Mouse (Mus musculus) kidney, embryonic 16.5 days (tissue): ENCODE data around the gene Adad2. TPM values are rescaled to one million over a fixed set of nuclear protein-coding genes. Genes with fewer than 3 reads are reported as not detected.
A peak's percentile ranks its signal among the peaks of the same experiment; 100 is the strongest.

ENCODE experiments used
- ATAC-seq: fragments of 200-750 bp; cut with Nextera tagmentation; 2 replicates; pipeline ENCODE4 v1.8.0; 2017; ENCODE audit warnings: moderate TSS enrichment; ENCODE audit not compliant: low FRiP score, low TSS enrichment
- H3K27ac ChIP-seq: fragments of 300-500 bp; sonication (generic); 2 replicates; pipeline ENCODE4 v1.5.1; 2014; ENCODE audit warnings: low read length
- H3K27me3 ChIP-seq: fragments of 300-500 bp; sonication (generic); 2 replicates; pipeline ENCODE4 v1.6.1; 2014; ENCODE audit warnings: low read length, control low read depth, mixed read lengths; ENCODE audit not compliant: insufficient read depth
- H3K36me3 ChIP-seq: fragments of 300-500 bp; sonication (generic); 2 replicates; pipeline ENCODE4 v1.6.1; 2014; ENCODE audit warnings: low read length, control low read depth, mixed read lengths; ENCODE audit not compliant: insufficient read depth
- H3K4me1 ChIP-seq: fragments of 300-500 bp; sonication (generic); 2 replicates; pipeline ENCODE4 v1.6.1; 2014; ENCODE audit warnings: low read length, control low read depth, mixed read lengths; ENCODE audit not compliant: insufficient read depth
- H3K4me2 ChIP-seq: fragments of 300-500 bp; sonication (generic); replicated peaks from 2 replicates; pipeline ENCODE4 v1.6.1; 2014; ENCODE audit warnings: low read depth, low read length
- H3K4me3 ChIP-seq: fragments of 300-500 bp; sonication (generic); 2 replicates; pipeline ENCODE4 v1.5.1; 2014; ENCODE audit warnings: mild to moderate bottlenecking, low read length
- H3K9ac ChIP-seq: fragments of 300-500 bp; sonication (generic); replicated peaks from 2 replicates; pipeline ENCODE4 v1.6.1; 2014; ENCODE audit warnings: low read length
- H3K9me3 ChIP-seq: fragments of 300-500 bp; sonication (generic); 2 replicates; pipeline ENCODE4 v1.6.1; 2016; ENCODE audit warnings: low read length, control low read depth
- WGBS: fragments of 180-500 bp; shearing (Covaris S2); extraction: QIAGEN DNeasy Blood & Tissue Kit; methylation state at CpG from one replicate; pipeline ENCODE4 v1.1.7; 2014; 5-methylcytosine and 5-hydroxymethylcytosine counted together
- polyA plus RNA-seq: library from polyadenylated mRNA; unstranded; fragments of >200 nt; fragmentation: Nextera tagmentation; extraction: Ambion mirVana; gene quantifications from 2 replicates; pipeline ENCODE4 v1.2.1, GENCODE M21; 2015

The Adad2 gene
- polyA plus RNA-seq, 1 experiment from 2014 or later = 0.12 TPM

- no peak for ATAC-seq
- Histone ChIP-seq H3K27ac (no peak overlapping the region), H3K9ac (no peak overlapping the region), H3K4me2 (no peak overlapping the region), H3K4me1 (no peaks in the 10 kb centered on the region; the same call in 1 of the 2 replicates), H3K9me3 (no peaks in the 10 kb centered on the region), H3K4me3 (no peak overlapping the region), H3K36me3 (no peaks in the 10 kb centered on the region), H3K27me3 (no peaks in the 10 kb centered on the region)
- WGBS = 88% methylated on average over 8 of the region's 8 CpGs
Measured at GRCm38 (mm10) chr8:119623061-119623460, 10.5 kb downstream of the Adad2 start.

DNA sequence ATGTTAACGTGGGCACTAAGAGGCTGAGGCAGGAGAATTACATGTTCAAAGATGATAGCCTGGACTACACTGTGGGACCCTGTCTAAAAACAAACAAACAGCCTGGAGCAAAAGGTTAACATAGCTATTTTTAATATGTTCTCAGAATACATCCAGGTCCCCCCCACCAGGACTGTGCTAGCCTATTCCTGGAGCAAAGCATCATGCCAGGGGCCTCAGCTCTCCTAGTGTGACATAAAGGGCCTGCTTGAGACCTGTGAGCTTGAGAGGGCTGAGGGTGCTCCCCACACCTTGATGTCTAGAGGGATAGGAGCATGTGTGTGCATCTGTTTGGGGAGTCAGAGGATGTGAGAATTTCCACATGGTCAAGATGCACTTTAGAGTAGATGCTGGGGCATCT, 11.2 kb downstream of the Adad2 start:
- H3K4me2 ChIP-seq = no peak overlapping the region

GRCm38 (mm10) chr8:119624916-119625315, 12.4 kb downstream of the Adad2 start:
- no peak for ATAC-seq
- 87% methylated on average over 7 of the region's 7 CpGs for WGBS
- Histone ChIP-seq H3K9ac (no peak overlapping the region), H3K9me3 (no peaks in the 10 kb centered on the region), H3K36me3 (no peaks in the 10 kb centered on the region), H3K27me3 (no peaks in the 10 kb centered on the region), H3K4me1 (no peaks in the 10 kb centered on the region; the same call in 1 of the 2 replicates), H3K4me2 (no peak overlapping the region), H3K27ac (no peak overlapping the region), H3K4me3 (no peak overlapping the region)

More for the DNA sequence above, 11.2 kb downstream of the Adad2 start:
- no peak overlapping the region for H3K4me3 ChIP-seq
- no peak for ATAC-seq
- H3K9ac ChIP-seq = no peak overlapping the region
- no peak overlapping the region for H3K27ac ChIP-seq
- H3K27me3 ChIP-seq = no peaks in the 10 kb centered on the region
- no peaks in the 10 kb centered on the region for H3K36me3 ChIP-seq
- no peaks in the 10 kb centered on the region for H3K9me3 ChIP-seq
- 73% methylated on average over 1 of the region's 1 CpGs for WGBS
- H3K4me1 ChIP-seq = no peaks in the 10 kb centered on the region; the same call in 1 of the 2 replicates

DNA sequence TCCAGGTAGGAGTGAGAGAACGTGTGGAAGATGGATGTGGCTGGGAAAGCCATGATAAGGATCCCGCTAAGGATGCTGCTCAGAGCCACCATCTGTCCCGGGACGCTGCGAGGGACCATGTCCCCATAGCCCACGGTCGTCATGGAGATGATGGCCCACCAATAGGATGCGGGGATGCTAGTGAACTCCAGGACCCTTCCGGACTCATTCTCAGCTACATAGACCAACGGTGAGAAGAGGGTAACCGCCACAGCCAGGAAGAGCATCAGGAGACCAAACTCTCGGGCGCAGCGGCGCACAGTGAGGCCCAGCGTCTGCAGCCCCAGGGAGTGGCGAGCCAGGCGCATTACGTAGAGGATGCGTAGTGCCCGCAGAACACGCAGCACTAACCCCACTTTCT, 13.2 kb downstream of the Adad2 start:
- no peak for ATAC-seq
- Histone ChIP-seq H3K4me3 (no peak overlapping the region), H3K4me2 (no peak overlapping the region), H3K9ac (no peak overlapping the region), H3K4me1 (no peaks in the 10 kb centered on the region; the same call in 1 of the 2 replicates), H3K27me3 (no peaks in the 10 kb centered on the region), H3K9me3 (no peaks in the 10 kb centered on the region), H3K36me3 (no peaks in the 10 kb centered on the region), H3K27ac (no peak overlapping the region)
- WGBS = 86% methylated on average over 22 of the region's 22 CpGs

GRCm38 (mm10) chr8:119627199-119627598, 14.7 kb downstream of the Adad2 start:
- H3K36me3 ChIP-seq = no peaks in the 10 kb centered on the region
- H3K9ac ChIP-seq = no peak overlapping the region
- no peaks in the 10 kb centered on the region; the same call in 1 of the 2 replicates for H3K4me1 ChIP-seq
- ATAC-seq = no peak
- H3K4me3 ChIP-seq = no peak overlapping the region
- H3K27me3 ChIP-seq = no peaks in the 10 kb centered on the region; the same call in 1 of the 2 replicates
- WGBS = 89% methylated on average over 7 of the region's 7 CpGs
- no peak overlapping the region for H3K4me2 ChIP-seq
- no peak overlapping the region for H3K27ac ChIP-seq
- no peaks in the 10 kb centered on the region for H3K9me3 ChIP-seq

DNA sequence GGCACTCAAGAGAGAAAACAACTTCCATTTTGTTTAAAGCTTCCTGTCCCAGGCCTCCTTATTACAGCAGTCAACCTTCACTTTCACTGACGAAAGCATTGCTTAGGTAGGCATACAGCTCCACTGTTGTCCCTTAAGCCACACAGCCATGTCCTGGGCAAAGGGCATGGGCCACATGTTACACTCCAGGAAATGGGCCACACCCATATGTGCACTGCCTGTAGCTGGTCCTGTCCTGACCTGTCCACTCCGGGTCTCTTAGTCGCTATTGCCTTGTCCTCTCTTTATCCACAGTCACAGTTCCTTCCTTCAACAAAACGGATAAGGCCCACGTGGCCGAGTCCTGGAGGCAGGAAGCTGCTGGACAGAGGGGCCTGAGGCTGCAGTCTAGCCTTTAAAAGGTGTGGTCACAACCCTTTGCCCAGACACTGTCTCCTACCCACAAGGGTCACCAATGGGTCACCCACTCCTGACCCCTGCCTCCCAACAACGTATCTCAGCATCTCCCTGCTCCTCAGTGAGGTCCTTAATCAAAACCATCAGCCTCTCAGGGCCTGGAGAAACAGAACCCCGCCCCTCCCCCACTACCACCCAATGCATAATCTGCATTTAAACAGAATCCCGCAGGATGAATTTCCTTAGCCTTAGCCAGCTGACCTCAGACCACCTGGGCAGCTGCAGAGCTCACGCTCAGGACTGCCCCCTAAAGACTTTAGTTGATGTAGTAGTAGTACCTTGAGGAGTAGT, 15.2 kb downstream of the Adad2 start:
- H3K9ac ChIP-seq = no peak overlapping the region
- 42% methylated on average over 10 of the region's 10 CpGs for WGBS
- no peaks in the 10 kb centered on the region; the same call in 1 of the 2 replicates for H3K4me1 ChIP-seq
- H3K4me2 ChIP-seq = no peak overlapping the region
- peaks cover 4% of the 10 kb centered on the region; the same call in 1 of the 2 replicates for H3K27me3 ChIP-seq
- no peaks in the 10 kb centered on the region for H3K36me3 ChIP-seq
- ATAC-seq = no peak
- no peaks in the 10 kb centered on the region for H3K9me3 ChIP-seq
- no peak overlapping the region for H3K27ac ChIP-seq
- no peak overlapping the region for H3K4me3 ChIP-seq

GRCm38 (mm10) chr8:119630841-119631240, 18.3 kb downstream of the Adad2 start:
- Histone ChIP-seq H3K9me3 (no peaks in the 10 kb centered on the region), H3K4me3 (no peak overlapping the region), H3K36me3 (no peaks in the 10 kb centered on the region), H3K27me3 (peaks cover 16% of the 10 kb centered on the region), H3K27ac (no peak overlapping the region), H3K4me2 (no peak overlapping the region), H3K9ac (0 out of 2 replicates have a peak overlapping the region, but pooled peaks have one; percentile 12), H3K4me1 (peaks cover 18% of the 10 kb centered on the region)
- 30% methylated on average over 3 of the region's 3 CpGs for WGBS
- no peak for ATAC-seq

DNA sequence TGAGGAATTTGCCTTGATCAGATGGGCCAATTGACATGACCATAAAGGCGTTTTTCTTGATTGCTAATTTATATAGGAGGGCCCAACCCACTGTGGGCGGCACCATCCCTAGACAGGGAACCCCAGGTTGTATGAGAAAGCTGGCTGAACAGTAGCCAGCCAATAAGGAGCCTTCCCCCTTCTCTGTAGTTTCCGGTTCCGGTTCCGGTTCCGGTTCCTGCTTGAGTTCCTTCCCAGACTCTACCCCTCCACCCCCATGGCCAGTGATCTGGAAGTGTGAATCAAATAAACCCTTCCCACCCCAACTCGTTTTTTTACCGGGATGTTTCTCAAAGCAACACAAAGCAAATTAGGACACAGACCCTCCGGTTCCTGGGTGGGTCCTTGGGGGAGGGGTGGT, 19.7 kb downstream of the Adad2 start:
- WGBS = 85% methylated on average over 9 of the region's 9 CpGs
- Histone ChIP-seq H3K27ac (no peak overlapping the region), H3K9me3 (no peaks in the 10 kb centered on the region), H3K9ac (no peak overlapping the region), H3K4me2 (no peak overlapping the region), H3K4me3 (no peak overlapping the region), H3K36me3 (no peaks in the 10 kb centered on the region), H3K27me3 (peaks cover 16% of the 10 kb centered on the region), H3K4me1 (peaks cover 23% of the 10 kb centered on the region)
- no peak for ATAC-seq

DNA sequence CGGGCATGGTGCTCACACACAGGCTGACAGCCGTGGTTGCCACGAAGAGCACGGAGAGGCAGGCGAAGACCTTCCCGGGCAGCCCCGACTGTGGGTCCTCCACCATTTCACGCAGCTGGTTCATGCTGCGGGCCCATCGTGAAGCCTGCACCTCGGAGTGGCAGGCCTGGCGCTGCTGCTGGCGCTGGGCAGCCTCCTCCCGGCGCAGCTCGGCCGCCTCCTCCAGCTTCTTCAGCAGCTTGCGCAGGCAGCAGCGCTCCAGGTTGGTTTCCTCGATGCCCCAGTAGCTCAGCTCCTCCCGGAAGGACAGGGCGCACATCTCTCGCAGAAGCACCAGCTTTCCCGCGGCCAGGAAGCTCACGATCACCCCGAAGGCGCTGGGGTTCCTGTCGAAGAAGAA, 20.4 kb downstream of the Adad2 start:
- no peaks in the 10 kb centered on the region for H3K36me3 ChIP-seq
- no peak overlapping the region for H3K4me2 ChIP-seq
- H3K4me1 ChIP-seq = peaks cover 23% of the 10 kb centered on the region
- no peak overlapping the region for H3K9ac ChIP-seq
- 57% methylated on average over 29 of the region's 29 CpGs for WGBS
- H3K9me3 ChIP-seq = no peaks in the 10 kb centered on the region
- no peak for ATAC-seq
- no peak overlapping the region for H3K4me3 ChIP-seq
- no peak overlapping the region for H3K27ac ChIP-seq
- peaks cover 16% of the 10 kb centered on the region for H3K27me3 ChIP-seq

- 17% methylated on average over 14 of the region's 14 CpGs for WGBS
- 0 out of 2 replicates have a peak, but pooled peaks have one; percentile 55 for ATAC-seq
- Histone ChIP-seq H3K4me3 (no peak overlapping the region), H3K4me2 (peak overlapping the region; percentile 16; the same call in 1 of the 2 replicates), H3K27me3 (peaks cover 16% of the 10 kb centered on the region), H3K36me3 (no peaks in the 10 kb centered on the region), H3K4me1 (peaks cover 23% of the 10 kb centered on the region), H3K9me3 (no peaks in the 10 kb centered on the region), H3K9ac (no peak overlapping the region), H3K27ac (no peak overlapping the region)
Measured at GRCm38 (mm10) chr8:119634616-119635336, 22.2 kb downstream of the Adad2 start.
